Comparison of ENCODE assay signal across 11 mouse cellular contexts in genomic region chr16:43708335-43709061, GRCm38 (mm10). TPM values are rescaled to one million over a fixed set of nuclear protein-coding genes. Genes with fewer than 3 reads are reported as not detected.
DNase-seq lines count a peak whose midpoint lies in the region; ATAC-seq and TF ChIP-seq lines count a peak whose summit lies in the region.
"Had no signal": no experiment of that assay in that cellular context is flagged by ENCODE, and none has a peak within 500 bp of the region (broad histone marks: within the 10 kb centered on the region; RNA-seq: fewer than 3 reads in every experiment).

No protein-coding gene starts in this region.

- no peak for TF ChIP-seq POLR2A in thymus, adult 2 months (IDR thresholded peaks at IDR 0.05; ENCODE audit: control insufficient read depth, extremely low read depth, insufficient read depth, low read length, poor library complexity)

- H3K4me1 ChIP-seq in heart, embryonic 12.5 days (replicated peaks): peaks cover 23% of the 10 kb centered on the region
- peaks cover 17% of the 10 kb centered on the region for H3K4me1 ChIP-seq in thymus, adult 2 months (replicated peaks; ENCODE audit: control insufficient read depth, insufficient read depth, low read length)

- no peak overlapping the region for H3K9ac ChIP-seq in heart, embryonic 12.5 days

- intact Hi-C loops in heart, postnatal 25 days (cut with DNase I): no loop called here

- H3K9me3 ChIP-seq in heart, embryonic 12.5 days (replicated peaks): no peaks in the 10 kb centered on the region
- H3K9me3 ChIP-seq: megakaryocyte, embryonic 14.5 days had no signal

- no peaks in the 10 kb centered on the region for H3K36me3 ChIP-seq in heart, embryonic 12.5 days
- H3K36me3 ChIP-seq in thymus, adult 2 months (ENCODE audit: control insufficient read depth, insufficient read depth, low read length): no peaks in the 10 kb centered on the region

- DNase-seq in heart, postnatal 25 days (ENCODE audit: low spot score): no peak
- peak; percentile 22 for DNase-seq in thymus, adult 2 months
- no peak for DNase-seq in thymus, adult 18-20 months
- no peak for DNase-seq in embryo, embryonic 11 days
- DNase-seq in frontal cortex, postnatal 36 days (ENCODE audit: low spot score in 2 of 2): no peak
- DNase-seq in layer of hippocampus, postnatal 25 days (ENCODE audit: extremely low spot score in 1 of 2, low spot score in 1 of 2): no peak

- H3K4me3 ChIP-seq in heart, embryonic 12.5 days: peak overlapping the region; percentile 23; the same call in 1 of the 2 replicates
- H3K4me3 ChIP-seq in thymus, adult 2 months (ENCODE audit: control insufficient read depth, insufficient read depth, low read length): no peak overlapping the region
- H3K4me3 ChIP-seq: megakaryocyte, embryonic 14.5 days had no signal

- 58% methylated on average over 13 of the region's 13 CpGs for WGBS in heart, embryonic 12.5 days
- WGBS in thymus, adult 2 months: 65% methylated on average over 13 of the region's 13 CpGs

- 0 out of 2 replicates have a peak, but pooled peaks cover 5% of the 10 kb centered on the region for H3K27me3 ChIP-seq in heart, embryonic 12.5 days (replicated peaks)
- no peaks in the 10 kb centered on the region for H3K27me3 ChIP-seq in thymus, adult 2 months (ENCODE audit: control insufficient read depth, insufficient read depth, low read length)
- H3K27me3 ChIP-seq: megakaryocyte, embryonic 14.5 days had no signal

- peak overlapping the region; percentile 55 for H3K4me2 ChIP-seq in heart, embryonic 12.5 days

- H3K27ac ChIP-seq in heart, embryonic 12.5 days (ENCODE audit: poor library complexity, severe bottlenecking): no peak overlapping the region
- H3K27ac ChIP-seq in thymus, adult 2 months (ENCODE audit: control insufficient read depth, insufficient read depth, low read length): peak overlapping the region; percentile 89

- no peak for TF ChIP-seq CTCF in thymus, adult 2 months (IDR thresholded peaks at IDR 0.05; ENCODE audit: borderline replicate concordance, control insufficient read depth, extremely low read depth, insufficient read depth, low read length, poor library complexity)

- no peak for ATAC-seq in heart, embryonic 12.5 days (ENCODE audit: insufficient number of reproducible peaks, low FRiP score)
- peak; percentile 55 for ATAC-seq in inflammation-experienced regulatory T-cells, adult 6 months

RNA-seq across cellular contexts. Expression of gene Tigit, which starts 44.6 kb away (rescaled TPM):
- not detected in 2 replicates for polyA plus RNA-seq in heart, embryonic 12.5 days (2016; fragmentation: Nextera tagmentation; extraction: Ambion mirVana)
- total RNA-seq in heart, postnatal 25 days (2021): not detected
- 5.1 and 5.2 TPM in 2 replicates for polyA plus RNA-seq in thymus, adult 2 months (2012; rRNA removed)
- polyA plus RNA-seq in inflammation-experienced regulatory T-cells, adult 6 months (2017; shearing (Covaris generic)): 100 to 1,000 TPM; 353 to 863 (median 573) TPM
- not detected for total RNA-seq in layer of hippocampus, postnatal 25 days (2021)
- total RNA-seq: hematopoietic stem cell, adult 5-6 weeks; left cerebral cortex, postnatal 10 days had no signal

RNA-seq across cellular contexts. Expression of gene Drd3, which starts 45.3 kb away (rescaled TPM):
- not detected in 2 replicates for polyA plus RNA-seq in heart, embryonic 12.5 days (2016; fragmentation: Nextera tagmentation; extraction: Ambion mirVana)
- total RNA-seq in heart, postnatal 25 days (2021): not detected
- not detected in 2 replicates for polyA plus RNA-seq in thymus, adult 2 months (2012; rRNA removed)
- polyA plus RNA-seq in inflammation-experienced regulatory T-cells, adult 6 months (2017; shearing (Covaris generic)): not detected
- under 1 TPM; 0.26 to 0.54 TPM for total RNA-seq in layer of hippocampus, postnatal 25 days (2021)
- total RNA-seq: hematopoietic stem cell, adult 5-6 weeks had no signal

Comparison
In these comparisons a context has a peak if more than half of its experiments do, and no peak if none do; other contexts are left out.
1. RNA of gene Tigit, which starts 44.6 kb away (polyA plus RNA-seq): 353 to 863 TPM in inflammation-experienced regulatory T-cells, adult 6 months; 5.1 to 5.2 TPM in thymus, adult 2 months and not detected in heart, embryonic 12.5 days; every median in the first group is over 10 times any median in the second.